Mouse (Mus musculus): ENCODE results near the gene Appl1. TPM values are rescaled to one million over a fixed set of nuclear protein-coding genes. Genes with fewer than 3 reads are reported as not detected.
"Not testable (repeated sequence)": the region's sequence is repeated elsewhere in the genome, so short reads cannot be mapped to it uniquely, and the experiment has no call there.

The Appl1 gene
- total RNA-seq, 2 experiments from 2014 or later = 39.3 to 44.3 TPM

GRCm38 (mm10) chr14:26969164-26969563 lies 1.9 kb downstream of the Appl1 start:
- DNase-seq = no peak

GRCm38 (mm10) chr14:26960518-26960917 lies 10.5 kb downstream of the Appl1 start:
- no peak for DNase-seq

- not testable (repeated sequence) for DNase-seq
Measured at GRCm38 (mm10) chr14:26956139-26956538, 14.9 kb downstream of the Appl1 start.

- DNase-seq = no peak
Measured at GRCm38 (mm10) chr14:26935558-26935957, 35.5 kb downstream of the Appl1 start.

GRCm38 (mm10) chr14:26934891-26935290 lies 36.1 kb downstream of the Appl1 start:
- DNase-seq = no peak

- DNase-seq = no peak
Measured at GRCm38 (mm10) chr14:26923702-26924421, 47.2 kb downstream of the Appl1 start.

- DNase-seq = no peak
Measured at GRCm38 (mm10) chr14:26919310-26919709, 51.7 kb downstream of the Appl1 start.

- DNase-seq = no peak
Measured at GRCm38 (mm10) chr14:26913681-26914268, 57.3 kb downstream of the Appl1 start.

GRCm38 (mm10) chr14:26911826-26912225 lies 59.2 kb downstream of the Appl1 start:
- DNase-seq = no peak

- DNase-seq = peak in 1 of 2 experiments; percentile 19
Measured at GRCm38 (mm10) chr14:26911201-26911600, 59.8 kb downstream of the Appl1 start.

- DNase-seq = not testable (repeated sequence)
Measured at GRCm38 (mm10) chr14:26910461-26910860, 60.6 kb downstream of the Appl1 start.

- no peak for DNase-seq
Measured at GRCm38 (mm10) chr14:26907401-26907800, 63.6 kb downstream of the Appl1 start.

- no peak for DNase-seq
Measured at GRCm38 (mm10) chr14:26900893-26901292, 70.1 kb downstream of the Appl1 start.

- DNase-seq = no peak
Measured at GRCm38 (mm10) chr14:26899490-26899889, 71.5 kb downstream of the Appl1 start.

GRCm38 (mm10) chr14:26894392-26894791 lies 76.6 kb downstream of the Appl1 start, which contains the start of gene Asb14:
Gene Asb14 (plus strand): TSS chr14:26894557.
- DNase-seq = no peak

- no peak for DNase-seq
Measured at GRCm38 (mm10) chr14:26890777-26891176, 80.3 kb downstream of the Appl1 start.

- no peak for DNase-seq
Measured at GRCm38 (mm10) chr14:26887244-26887643, 83.8 kb downstream of the Appl1 start.

- DNase-seq = no peak
Measured at GRCm38 (mm10) chr14:26881700-26882099, 89.3 kb downstream of the Appl1 start.

GRCm38 (mm10) chr14:26879976-26880375 lies 91.1 kb downstream of the Appl1 start:
- no peak for DNase-seq

GRCm38 (mm10) chr14:26878756-26879155 lies 92.3 kb downstream of the Appl1 start:
- DNase-seq = no peak

Data from adrenal gland, postnatal 36 days (tissue).